Mouse (Mus musculus) embryonic fibroblast, embryonic 13.5 days (primary cell): ENCODE data around the gene Raly.

Experiments used
- CTCF ChIP-seq: IDR thresholded peaks from 2 replicates; pipeline ENCODE4 v1.5.1; 2011; ENCODE audit warnings: mild to moderate bottlenecking, control low read depth, low read length, moderate library complexity, borderline replicate concordance; ENCODE audit not compliant: insufficient read depth
- POLR2A ChIP-seq: IDR thresholded peaks from 2 replicates; pipeline ENCODE4 v1.6.1; 2011; ENCODE audit warnings: low read depth, mild to moderate bottlenecking, control low read depth, low read length, moderate library complexity

DNA sequence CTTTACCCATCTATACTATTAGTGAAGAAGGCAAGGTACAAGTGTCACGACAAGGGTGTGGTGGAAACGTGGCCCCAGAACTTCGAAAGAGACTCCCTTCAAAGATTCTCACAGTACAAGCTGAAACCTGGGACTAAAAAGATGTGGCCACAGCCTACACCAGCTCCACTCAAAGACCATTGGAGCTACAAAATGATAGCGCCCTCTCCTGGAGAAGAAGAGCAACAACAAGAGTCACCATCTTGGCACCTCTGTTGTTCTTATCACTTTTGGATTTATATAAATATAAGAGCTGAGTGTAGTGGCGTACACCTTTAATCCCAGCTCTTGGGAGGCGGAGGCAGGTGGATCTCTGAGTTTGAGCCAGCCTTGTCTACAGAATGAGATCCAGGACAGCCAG lies 35.1 kb upstream of the Raly start:
- no peak for TF ChIP-seq POLR2A
- no peak for TF ChIP-seq CTCF
